Mouse (Mus musculus): ENCODE data around the gene Mcoln2.
A peak's percentile ranks its signal among the peaks of the same experiment; 100 is the strongest.

The Mcoln2 gene

DNA sequence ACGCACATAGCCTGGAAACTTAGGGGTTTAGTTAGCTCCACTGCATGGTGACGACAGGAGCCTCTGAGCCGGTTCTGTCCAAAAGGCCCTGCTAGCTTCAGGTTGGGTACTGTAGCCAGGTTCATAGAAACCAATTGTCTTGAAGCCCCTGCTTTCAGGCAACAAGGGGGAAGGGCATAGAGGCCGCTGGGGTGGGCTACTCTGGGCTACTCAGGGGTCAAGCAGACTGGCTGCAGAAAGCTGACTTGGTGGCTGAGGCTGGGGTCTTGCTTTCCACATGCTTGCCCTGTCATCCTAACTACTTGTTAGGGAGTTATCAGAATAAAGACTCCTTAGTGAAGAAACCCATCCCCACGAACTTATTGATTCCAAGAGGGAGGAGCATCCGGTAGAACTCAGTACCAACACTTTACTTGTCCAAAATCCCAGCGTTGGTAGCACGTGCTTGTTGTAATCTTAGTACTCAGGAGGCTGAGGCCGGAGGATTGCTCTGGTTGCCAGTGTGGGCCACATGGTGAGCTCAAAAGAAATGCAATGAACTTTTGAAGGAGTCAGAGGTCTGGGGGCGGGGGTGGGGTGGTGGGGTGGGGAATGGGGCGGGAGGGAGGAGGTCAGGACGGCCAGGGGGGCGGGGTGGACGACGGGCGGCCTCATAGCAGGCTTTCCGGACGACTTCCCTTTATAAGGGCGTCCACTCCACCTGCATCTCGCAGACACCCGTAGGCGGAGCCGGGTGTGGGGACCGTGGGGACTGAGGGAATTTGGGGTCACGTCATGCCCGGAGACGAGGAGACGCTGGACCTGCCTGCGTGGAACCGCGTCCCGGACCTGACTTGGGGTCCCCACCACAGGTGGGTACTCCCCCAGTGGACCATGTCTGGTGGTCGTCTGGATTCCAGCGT lies at the start of gene Mcoln2:
Gene Mcoln2, plus strand, starts transcription at position 678 of the 902 bp plus-strand sequence.
- DNase-seq (ENCODE audit: low read depth, low spot score): no peak

GRCm38 (mm10) chr3:146099925-146100324 lies 49.7 kb upstream of the Mcoln2 start:
- no peak for DNase-seq (ENCODE audit: low read depth, low spot score)

GRCm38 (mm10) chr3:146102049-146102448 lies 47.6 kb upstream of the Mcoln2 start:
- DNase-seq (ENCODE audit: low read depth, low spot score): no peak

GRCm38 (mm10) chr3:146107116-146107849 lies 42.4 kb upstream of the Mcoln2 start:
- DNase-seq (ENCODE audit: low read depth, low spot score): no peak

DNA sequence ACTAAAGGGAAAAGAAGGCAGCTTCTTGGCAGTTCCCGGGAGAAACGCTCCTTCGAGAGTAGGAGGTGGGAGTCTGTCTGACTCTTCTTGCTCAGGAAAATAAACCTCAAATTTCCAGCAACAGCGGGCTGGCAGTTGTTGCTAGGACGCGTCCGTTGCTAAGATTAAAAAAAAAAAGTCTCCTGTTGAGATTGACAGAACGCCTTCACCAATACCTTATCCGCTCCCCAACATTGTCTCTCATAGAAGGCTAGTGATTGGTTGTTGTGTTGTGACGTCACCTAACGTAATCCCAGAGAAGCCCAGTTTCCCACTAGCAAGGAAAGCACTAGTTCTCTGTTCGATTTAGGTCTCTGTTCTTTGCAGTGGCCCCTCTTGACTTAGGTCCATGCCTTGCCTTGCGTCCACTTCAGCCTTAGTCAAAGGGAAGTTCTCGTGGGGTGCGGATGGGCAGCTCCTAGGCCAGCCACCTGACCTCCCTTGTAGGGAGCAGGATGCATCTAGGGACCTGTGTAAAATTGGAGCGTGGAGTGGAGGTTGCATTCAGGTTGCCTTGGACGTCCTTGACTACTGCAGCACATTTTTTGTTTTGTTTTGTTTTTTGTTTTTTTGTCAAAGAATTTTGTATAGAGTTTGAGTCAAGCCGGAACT lies 41.6 kb upstream of the Mcoln2 start, which contains the start of gene Wdr63:
Gene Wdr63, minus strand, starts transcription at position 210 of the 651 bp plus-strand sequence.
- peak; percentile 68 for DNase-seq (ENCODE audit: low read depth, low spot score)

DNA sequence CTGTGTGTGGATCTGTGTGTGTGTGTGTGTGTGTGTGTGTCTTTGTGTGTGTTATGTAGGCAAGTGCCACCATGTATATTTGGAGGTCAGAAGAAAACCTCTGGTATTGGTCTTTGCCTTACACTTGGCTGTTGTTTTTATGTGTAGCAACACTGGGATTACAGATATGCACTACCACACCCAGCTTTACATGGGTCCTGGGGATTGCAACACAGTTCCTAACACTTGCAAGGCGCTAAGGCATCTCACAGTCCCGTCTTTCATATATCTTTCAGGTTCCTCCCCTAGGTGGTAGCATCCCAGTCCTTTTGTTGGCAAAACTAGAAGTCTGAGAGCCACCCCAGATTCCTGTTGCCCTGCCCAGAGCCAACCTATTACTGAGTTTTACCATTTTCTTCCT lies 40.7 kb upstream of the Mcoln2 start:
- no peak for DNase-seq (ENCODE audit: low read depth, low spot score)

DNA sequence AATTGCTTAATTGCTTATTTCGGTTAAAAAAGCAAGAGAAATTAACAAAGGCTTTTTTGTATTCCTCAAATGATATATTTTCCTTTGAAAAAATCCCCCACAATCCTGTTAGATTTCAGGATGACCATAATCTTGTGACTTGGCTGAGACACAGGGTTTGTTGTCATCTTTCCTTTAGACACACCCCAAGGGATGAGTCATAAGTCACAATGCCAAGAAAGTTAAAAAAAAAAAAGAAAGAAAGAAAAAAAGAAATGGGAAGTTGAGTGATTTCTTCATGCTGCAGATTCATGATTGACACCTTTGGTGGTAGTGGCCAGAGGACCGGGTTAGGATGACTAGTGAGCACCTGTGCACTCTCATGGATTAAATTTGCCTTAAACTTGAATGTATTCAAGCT lies 39.3 kb upstream of the Mcoln2 start:
- DNase-seq (ENCODE audit: low read depth, low spot score): no peak

GRCm38 (mm10) chr3:146110916-146111315 lies 38.7 kb upstream of the Mcoln2 start:
- no peak for DNase-seq (ENCODE audit: low read depth, low spot score)

- no peak for DNase-seq (ENCODE audit: low read depth, low spot score)
Measured at GRCm38 (mm10) chr3:146117258-146117996, 32.2 kb upstream of the Mcoln2 start, which contains the start of gene Mcoln3. Mcoln3 (plus strand) TSS chr3:146117450.

DNA sequence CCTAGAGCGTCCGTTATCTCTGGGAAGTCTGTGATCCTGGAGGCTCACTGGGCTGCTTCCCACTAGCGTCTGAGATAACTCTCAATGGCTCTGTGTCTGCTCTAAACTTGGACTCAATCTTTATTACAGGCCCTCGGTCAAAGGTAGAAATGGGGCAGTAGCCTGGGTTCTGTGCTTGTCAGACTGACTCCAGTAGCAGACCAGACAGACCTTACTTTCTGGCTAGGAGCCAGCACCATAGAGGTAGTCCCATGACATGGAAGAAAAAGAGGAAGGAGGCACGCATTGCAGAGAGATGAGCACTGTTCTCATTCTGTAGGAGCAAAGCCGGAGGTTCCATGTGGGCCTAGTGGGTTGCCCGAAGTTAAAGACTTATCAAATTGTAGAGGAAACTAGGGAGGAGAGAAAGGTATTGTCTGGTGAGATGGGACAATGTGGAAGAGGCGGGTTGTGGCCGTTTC lies 31.6 kb upstream of the Mcoln2 start:
- no peak for DNase-seq (ENCODE audit: low read depth, low spot score)

DNA sequence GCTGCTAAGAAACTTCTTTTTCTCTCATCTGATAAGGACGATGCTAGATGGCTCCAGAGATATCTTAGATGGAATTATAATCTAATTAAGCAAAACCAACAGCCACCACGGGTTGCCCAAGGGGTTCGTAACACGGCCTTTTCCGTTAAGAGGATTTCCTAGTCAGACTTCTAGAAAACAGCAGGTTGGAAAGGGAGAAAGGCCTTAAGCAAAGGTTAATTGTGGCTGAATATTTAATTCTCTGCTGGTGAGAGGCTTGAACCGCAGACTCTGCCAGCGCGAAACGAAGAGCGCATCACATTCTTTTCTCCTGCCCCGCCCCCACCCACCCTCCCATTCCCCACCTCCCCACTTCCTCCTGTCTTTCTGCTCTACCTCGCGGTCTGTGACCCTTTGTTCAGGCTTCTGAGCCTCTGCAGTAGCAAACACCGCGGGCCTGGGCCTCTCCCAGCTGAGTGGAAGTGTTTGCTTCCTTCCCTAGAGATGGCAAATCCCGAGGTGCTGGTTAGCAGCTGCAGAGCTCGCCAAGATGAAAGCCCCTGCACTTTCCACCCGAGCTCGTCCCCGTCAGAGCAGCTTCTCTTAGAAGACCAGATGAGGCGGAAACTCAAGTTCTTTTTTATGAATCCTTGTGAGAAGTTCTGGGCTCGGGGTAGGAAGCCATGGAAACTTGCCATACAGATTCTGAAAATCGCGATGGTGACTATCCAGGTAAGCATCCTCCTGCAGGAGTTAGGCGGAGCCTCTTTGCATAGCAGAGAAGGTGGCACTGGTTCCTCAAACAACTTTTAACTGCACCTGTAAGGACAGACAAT lies 28.1 kb upstream of the Mcoln2 start:
- DNase-seq (ENCODE audit: low read depth, low spot score): no peak

- no peak for DNase-seq (ENCODE audit: low read depth, low spot score)
Measured at GRCm38 (mm10) chr3:146122125-146122420, 27.6 kb upstream of the Mcoln2 start.

GRCm38 (mm10) chr3:146122807-146123463 lies 26.7 kb upstream of the Mcoln2 start:
- DNase-seq (ENCODE audit: low read depth, low spot score): no peak

DNA sequence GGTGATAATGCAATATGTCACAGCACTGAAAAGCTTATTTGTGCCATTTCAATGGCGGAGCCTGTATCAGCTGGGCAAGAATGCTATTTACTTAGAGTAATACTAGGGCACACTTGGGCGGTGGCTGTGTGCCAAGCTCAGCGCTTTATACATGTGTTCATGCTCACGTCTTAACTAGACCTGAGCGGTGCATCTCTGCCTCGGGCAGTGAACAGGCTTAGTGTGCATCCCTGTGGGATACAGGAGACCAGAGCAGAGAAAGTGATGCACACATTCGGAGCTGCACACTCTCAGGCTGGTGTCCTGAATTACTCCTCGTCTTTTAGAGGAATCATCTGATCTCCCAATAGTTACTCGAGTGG lies 26.2 kb upstream of the Mcoln2 start:
- DNase-seq (ENCODE audit: low read depth, low spot score): no peak

DNA sequence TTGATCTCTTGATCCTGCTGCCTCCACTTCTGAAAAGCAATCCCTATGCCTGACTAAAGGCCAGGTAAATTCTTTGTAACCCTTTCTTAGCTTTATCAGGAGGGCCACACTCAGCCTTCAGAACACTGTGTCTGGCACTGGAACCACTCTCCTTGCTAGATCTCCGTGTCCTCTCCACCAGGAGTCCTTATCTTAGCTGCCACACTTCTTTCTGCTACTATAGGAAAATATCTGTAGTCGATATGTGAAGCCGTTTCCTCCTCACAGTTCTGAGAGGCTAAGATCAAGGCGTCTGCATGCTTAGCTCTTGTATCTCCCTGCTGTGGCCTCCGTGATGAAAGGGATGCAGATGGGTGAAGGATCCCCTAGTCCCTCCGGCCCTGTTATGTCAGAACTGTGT lies 22.4 kb upstream of the Mcoln2 start:
- DNase-seq (ENCODE audit: low read depth, low spot score): no peak

DNA sequence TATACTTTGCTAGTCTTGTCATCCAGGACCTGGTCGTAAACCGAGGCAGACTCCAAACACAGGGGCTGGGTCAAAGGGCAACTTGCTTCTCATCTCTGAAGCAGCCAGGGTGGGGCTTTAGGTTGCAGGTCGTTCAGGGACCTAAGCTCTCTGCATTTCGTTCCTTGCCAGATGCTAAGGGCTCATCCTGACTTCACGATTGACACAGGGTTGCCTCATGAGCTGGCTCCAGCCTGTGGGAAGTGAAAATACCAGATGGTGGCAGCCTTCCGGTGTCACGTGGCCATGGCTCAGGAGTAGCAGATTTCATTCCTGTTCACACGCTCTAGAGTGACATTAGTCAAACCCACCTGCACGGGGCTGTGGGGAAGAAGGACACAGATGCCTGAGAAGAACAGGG lies 14.8 kb upstream of the Mcoln2 start:
- DNase-seq (ENCODE audit: low read depth, low spot score): no peak

DNA sequence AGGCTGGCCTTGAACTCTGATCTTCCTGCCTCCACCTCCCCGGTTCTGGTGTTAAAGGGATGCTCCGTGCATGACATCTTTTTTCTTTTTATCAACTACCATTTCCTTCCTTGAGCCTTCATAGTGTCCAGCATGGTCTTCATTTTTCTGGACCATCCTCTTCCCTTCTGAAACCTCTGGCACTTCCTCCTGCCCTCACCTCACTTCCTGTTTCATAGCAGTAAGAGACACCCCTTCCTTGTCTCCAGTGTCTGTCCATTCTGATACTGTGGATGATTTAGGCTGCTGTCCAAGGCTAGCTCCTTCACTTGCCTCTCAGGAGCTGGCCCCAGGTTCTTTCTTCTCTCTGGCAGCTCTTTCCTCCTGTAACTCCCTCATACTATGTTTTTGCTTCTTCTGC lies 14.2 kb upstream of the Mcoln2 start:
- DNase-seq (ENCODE audit: low read depth, low spot score): no peak

DNA sequence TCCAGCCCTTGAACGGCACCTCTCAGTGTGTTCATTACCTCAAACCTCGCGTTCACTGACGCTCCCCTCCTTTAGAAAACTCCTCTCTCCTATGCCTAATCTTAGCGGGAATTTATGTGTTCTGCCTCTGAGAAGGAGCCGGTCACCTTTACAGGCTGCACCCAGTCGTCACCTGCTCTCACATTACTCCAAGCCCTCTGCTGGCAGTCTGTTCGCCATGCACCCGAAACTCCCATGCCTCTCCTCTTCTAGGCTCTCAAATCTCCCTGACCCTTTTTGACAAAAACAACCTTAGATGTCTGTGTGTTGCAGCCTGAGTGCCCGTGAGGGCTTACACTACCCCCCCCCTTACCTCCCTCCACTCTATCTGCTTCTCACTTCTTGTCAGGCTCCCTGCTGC lies 13.2 kb upstream of the Mcoln2 start:
- no peak for DNase-seq (ENCODE audit: low read depth, low spot score)

GRCm38 (mm10) chr3:146140276-146140675 lies 9.4 kb upstream of the Mcoln2 start:
- no peak for DNase-seq (ENCODE audit: low read depth, low spot score)

DNA sequence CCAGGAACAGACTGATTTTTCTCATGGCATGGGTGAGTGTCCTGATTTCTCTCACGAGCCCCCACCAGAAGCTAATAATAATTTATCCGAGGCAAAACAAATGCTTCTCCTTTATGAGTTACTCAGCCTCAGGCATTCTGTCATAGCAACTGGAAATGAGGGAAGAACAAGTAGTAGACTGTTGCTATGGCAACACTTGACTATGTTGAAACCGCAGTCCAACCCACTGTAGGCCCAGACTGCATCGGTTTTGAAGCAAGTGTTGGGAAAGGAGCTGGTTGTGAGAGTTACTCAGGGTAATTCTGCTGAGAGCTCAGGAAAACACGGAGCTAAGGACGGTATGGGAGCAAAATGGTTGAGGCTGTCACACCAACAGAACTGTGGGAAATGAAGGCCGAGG lies 7.1 kb upstream of the Mcoln2 start:
- no peak for DNase-seq (ENCODE audit: low read depth, low spot score)
